Mouse (Mus musculus): Measurements from ENCODE around the gene Fam98a.

DNA sequence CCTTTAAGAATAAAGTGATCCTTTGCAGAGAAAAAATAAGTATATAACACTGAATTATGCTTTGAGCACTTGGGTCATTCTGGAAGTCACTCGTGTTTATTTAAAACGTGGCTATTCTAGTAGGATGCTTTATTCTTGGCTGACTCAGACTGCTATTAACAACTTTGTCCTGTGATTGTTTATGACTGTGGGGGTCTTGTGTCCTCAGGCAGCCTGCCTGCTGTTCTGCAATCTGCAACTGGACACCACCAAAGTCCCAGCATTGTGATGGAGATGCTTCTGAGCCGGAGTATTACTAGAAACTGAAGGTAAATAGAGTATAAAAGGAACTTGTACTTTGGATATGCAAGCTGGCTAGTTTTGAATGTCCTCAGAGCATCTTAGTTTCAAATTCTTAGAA, 5.3 kb upstream of the Fam98a start:
- no peak for TF ChIP-seq MYOG (IDR thresholded peaks at IDR 0.05; ENCODE audit: control insufficient read depth, extremely low read depth, insufficient read length)
- TF ChIP-seq CTCF (IDR thresholded peaks at IDR 0.05; ENCODE audit: control insufficient read depth, insufficient read depth, insufficient read length): no peak
- no peak for TF ChIP-seq MAX (IDR thresholded peaks at IDR 0.05)
- TF ChIP-seq MYOD1 (IDR thresholded peaks at IDR 0.05; ENCODE audit: control insufficient read depth, insufficient read length, low read depth): no peak
- TF ChIP-seq USF1 (IDR thresholded peaks at IDR 0.05; ENCODE audit: low read depth): no peak
- no peak for TF ChIP-seq CEBPB (IDR thresholded peaks at IDR 0.05; ENCODE audit: low read depth)
- no peak for TF ChIP-seq FOSL1 (IDR thresholded peaks at IDR 0.05; ENCODE audit: insufficient read depth, low read length, poor library complexity, severe bottlenecking)
